Mouse (Mus musculus) bone marrow, adult 2 months (tissue): ENCODE data around the gene Paf1. TPM values are rescaled to one million over a fixed set of nuclear protein-coding genes. Genes with fewer than 3 reads are reported as not detected.

Source experiments
- H3K27ac ChIP-seq: fragments of 200-500 bp; 2 replicates; pipeline ENCODE4 v1.5.1; 2012; ENCODE audit warnings: low read depth, mild to moderate bottlenecking, control low read depth, inconsistent platforms, low read length; ENCODE audit not compliant: control insufficient read depth, poor library complexity, insufficient read depth
- H3K4me1 ChIP-seq: fragments of 200-500 bp; 2 replicates; pipeline ENCODE4 v1.6.1; 2011; ENCODE audit warnings: low read length; ENCODE audit not compliant: control insufficient read depth, insufficient read depth
- H3K4me3 ChIP-seq: fragments of 200-500 bp; replicated peaks from 2 replicates; pipeline ENCODE3; 2011; ENCODE audit warnings: mild to moderate bottlenecking, low read depth, low read length, control low read depth; ENCODE audit not compliant: control insufficient read depth
- CTCF ChIP-seq: fragments of 200-500 bp; IDR thresholded peaks from 2 replicates; pipeline ENCODE4 v1.5.1; 2011; ENCODE audit warnings: low read length, control low read depth; ENCODE audit not compliant: control insufficient read depth, insufficient read depth
- POLR2A ChIP-seq: fragments of 200-500 bp; IDR thresholded peaks from 2 replicates; pipeline ENCODE4 v1.6.1; 2011; ENCODE audit warnings: low read depth, mild to moderate bottlenecking, control low read depth, low read length, borderline replicate concordance; ENCODE audit not compliant: control insufficient read depth
- WGBS: fragments of 180-500 bp; shearing (Covaris S2); methylation state at CpG from one replicate; pipeline ENCODE4 v1.1.7; 2018; 5-methylcytosine and 5-hydroxymethylcytosine counted together
- polyA plus RNA-seq: library from polyadenylated mRNA; stranded (reverse); fragments of >200 nt; gene quantifications from 2 replicates; pipeline ENCODE4 v1.2.4, GENCODE M21; 2011; ENCODE audit warnings: low replicate concordance; ENCODE audit not compliant: missing spikeins, insufficient read depth, insufficient read length

The Paf1 gene
- polyA plus RNA-seq, 1 experiment: 209 TPM

DNA sequence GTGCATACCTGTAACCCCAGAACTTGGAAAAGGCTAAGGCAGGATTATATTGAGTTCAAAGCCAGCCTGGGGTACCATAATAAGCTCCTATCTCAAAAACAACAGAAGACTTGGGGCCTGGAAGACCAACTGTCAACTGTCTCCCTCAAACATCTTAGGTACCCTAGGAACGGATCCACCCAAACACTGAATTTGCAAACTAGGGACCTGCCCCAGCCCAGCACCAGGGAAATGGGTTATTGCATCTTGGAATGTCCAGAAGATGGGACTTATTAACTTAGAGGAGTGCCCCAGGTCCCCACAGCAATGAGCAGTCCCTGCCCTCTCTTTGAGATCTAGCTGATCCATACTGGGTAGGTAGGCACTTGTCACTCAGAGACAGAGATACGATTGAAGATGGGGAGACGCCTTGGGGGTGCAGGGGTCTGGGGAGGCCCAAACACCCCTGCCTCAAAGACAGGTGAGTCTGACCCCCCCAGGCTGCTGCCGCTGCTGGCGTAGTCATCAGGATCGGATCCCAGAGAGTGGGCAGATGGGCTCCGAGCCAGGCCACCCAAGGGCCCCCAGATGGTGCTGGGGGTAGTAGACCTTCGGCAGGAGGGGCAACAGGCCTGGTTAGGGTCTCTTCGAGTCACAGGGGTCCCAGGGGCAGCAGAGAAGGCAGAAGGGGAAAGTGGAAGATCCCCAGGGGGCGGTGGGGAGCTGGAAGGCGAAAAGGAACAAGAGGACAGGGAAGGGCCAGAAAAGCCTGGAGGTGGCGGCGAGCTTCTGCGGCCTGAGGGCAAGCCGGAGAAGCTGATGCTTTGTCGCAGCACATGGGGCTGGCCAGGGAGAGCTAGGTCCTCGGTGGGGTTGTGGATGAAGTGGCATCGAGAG, 15.3 kb upstream of the Paf1 start:
- Histone ChIP-seq H3K4me1 (no peaks in the 10 kb centered on the region; the same call in 1 of the 2 replicates), H3K27ac (peak overlapping the region; percentile 91), H3K4me3 (peak overlapping the region; percentile 89)
- 21% methylated on average over 18 of the region's 18 CpGs for WGBS
- TF ChIP-seq POLR2A: no peak
- no peak for TF ChIP-seq CTCF

DNA sequence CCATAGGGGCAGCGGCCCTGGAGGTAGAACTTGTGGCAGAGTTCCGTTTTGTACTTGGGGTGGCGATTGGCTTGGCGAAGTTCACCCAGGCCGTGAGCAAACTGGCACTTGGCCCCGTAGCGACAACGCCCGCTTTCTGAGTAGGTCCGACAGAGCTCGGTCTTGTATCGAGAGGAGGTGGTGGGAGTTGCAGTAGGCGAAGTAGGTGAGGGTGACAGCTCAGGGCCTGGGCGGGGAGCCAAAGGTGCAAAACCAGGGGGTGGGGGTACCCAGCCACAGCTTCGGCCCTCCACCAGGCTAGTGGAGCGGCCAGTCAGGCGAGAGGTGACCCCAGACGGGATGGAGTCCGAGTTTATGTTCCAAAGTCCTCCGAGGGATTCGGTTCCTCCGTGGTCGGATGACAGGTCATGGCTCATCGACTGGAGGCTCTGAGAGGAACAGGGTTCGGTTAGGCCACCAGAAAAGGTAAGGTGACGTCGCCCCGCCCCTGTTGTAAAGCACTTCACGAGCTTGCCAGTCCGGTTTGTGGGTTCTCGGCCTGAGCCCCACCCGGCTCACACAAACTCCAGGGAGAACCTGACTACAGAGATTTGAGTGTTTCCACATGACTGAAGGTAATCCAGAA, 14.6 kb upstream of the Paf1 start:
- WGBS: under 1% methylated on average over 32 of the region's 32 CpGs
- H3K4me3 ChIP-seq: peak overlapping the region; percentile 89
- peaks cover 1% of the 10 kb centered on the region; the same call in 1 of the 2 replicates for H3K4me1 ChIP-seq
- peak overlapping the region; percentile 91 for H3K27ac ChIP-seq
- TF ChIP-seq CTCF (no peak), POLR2A (peak; percentile 28; the same call in 1 of the 2 replicates)

DNA sequence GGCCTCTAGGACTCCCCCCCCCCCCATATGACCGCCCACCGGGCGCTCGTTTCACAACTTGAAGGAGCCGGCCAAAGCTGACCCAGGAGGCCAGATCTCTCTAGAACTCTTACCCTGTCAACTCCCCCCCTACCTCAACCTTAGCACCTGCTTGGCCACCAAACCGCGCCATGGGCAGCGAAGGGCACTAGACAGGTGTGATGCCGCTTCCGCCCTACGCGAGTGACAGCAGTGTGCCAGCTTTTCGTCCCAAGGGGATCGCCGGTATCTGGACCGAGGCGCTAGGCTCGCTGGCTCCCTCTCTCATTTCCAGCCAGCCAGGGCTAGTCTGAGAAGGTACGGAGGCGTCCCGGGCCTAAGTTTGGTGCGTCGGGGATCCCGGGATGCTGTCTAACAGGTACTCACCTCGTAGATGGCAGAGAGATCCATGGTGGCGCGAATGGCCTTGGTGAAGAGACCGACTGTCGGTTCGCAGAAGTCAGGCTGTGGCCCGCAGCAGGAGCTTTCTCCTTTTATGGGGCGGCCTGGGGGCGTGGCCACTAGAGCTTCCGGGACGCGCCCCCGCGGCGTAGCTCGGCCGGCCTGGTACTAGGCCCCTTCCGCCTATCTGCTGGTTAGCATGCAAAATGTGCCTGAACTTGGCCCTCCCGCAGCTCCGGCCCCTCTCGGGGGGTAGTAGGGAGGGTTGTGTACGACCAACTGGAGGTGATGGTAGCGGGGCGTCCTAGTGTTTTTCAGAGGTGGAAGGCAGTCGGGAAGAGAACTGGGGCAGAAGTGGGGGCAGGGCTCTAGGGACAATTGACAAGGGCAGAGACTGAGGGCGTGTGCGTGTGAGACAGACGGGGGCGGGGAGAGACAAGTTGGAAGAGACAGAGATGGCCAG, 13.7 kb upstream of the Paf1 start:
- under 1% methylated on average over 53 of the region's 53 CpGs for WGBS
- TF ChIP-seq CTCF (no peak), POLR2A (peak; percentile 100)
- H3K4me1 ChIP-seq: peaks cover 6% of the 10 kb centered on the region
- peak overlapping the region; percentile 91 for H3K27ac ChIP-seq
- H3K4me3 ChIP-seq: peak overlapping the region; percentile 89

DNA sequence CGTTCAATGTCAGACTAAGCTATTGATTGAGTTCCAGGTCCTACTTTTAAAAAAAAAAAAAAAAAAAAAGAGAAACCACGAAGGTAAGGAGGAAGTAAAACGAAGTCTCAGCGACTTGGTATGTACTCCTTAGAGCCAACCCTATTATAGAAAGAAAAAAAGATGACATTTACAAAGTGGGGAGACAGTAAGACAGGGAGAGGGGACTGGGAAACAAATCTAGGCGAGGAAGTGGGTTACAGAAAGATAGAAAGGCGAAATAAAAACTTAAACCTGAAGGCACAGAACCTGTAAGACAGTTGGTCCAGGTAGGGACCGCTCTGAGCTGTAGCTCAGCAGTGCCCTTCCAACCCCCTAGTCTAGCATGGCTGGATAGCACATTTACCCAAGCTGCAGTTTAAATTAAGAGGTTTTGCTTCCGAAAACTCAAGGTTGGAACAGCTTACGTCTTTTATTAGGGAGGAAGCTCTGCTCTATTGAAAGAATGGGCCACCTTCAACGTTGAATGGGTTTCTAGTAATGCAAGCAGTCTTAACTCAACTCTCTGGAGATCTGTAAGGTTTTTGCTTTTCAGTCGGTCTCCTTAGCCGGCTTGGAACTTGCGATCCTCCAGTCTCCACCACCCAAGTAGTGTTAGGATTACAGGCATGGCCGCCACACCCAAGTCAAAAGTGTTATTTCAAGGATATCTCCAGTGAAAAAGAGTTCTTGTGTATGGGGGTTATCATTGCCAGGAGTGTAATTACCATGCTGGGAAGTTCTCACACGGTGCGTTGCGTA, 12.3 kb upstream of the Paf1 start, which contains the start of gene Zfp36:
TSS of gene Zfp36 (minus strand) at position 17 of the 780 bp plus-strand sequence.
- 16% methylated on average over 17 of the region's 17 CpGs for WGBS
- peak within 1 kb of the TSS; percentile 99 for H3K27ac ChIP-seq
- no peak for TF ChIP-seq POLR2A
- no peak for TF ChIP-seq CTCF
- peak within 1 kb of the TSS; percentile 89 for H3K4me3 ChIP-seq
- H3K4me1 ChIP-seq: peaks cover 13% of the 10 kb centered on the region

DNA sequence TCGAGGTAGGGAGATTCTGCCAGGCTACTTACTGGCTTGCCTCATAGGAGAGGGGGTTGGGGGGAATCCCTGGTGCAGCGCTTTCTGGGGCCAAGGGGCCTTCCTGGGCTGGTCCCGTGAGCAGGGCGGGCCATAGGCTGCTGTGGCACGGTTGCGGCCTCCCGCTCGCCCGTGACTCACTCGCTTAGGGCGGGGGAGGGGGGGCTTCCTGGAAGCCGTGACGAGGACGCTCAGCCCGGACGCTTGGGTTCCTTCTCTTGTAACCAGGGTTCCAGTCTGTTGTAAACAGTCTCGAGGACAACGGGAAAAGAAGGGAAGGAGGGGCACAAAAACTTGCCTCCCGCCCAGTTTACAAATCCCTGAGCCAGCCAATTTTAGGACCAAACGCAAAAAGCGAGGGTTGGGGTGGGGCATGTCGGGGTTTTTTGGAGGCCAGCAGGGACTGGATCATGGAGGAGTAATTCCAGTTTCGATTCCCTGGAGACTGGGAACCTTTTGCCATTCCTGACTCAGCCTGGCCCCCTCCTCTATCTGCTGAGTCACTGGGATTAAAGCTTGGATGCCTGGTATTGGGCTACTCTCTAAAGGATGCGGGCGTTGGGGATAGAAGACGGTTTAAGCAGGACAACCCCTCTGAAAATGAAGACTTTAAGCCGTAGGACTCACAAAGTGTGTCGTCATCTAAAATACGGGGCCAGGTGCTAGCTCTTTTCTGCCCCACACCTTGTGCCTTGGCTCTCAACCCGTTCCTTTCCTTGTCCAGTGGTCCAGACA, 11.5 kb upstream of the Paf1 start:
- 0% methylated on average over 30 of the region's 30 CpGs for WGBS
- peaks cover 14% of the 10 kb centered on the region for H3K4me1 ChIP-seq

DNA sequence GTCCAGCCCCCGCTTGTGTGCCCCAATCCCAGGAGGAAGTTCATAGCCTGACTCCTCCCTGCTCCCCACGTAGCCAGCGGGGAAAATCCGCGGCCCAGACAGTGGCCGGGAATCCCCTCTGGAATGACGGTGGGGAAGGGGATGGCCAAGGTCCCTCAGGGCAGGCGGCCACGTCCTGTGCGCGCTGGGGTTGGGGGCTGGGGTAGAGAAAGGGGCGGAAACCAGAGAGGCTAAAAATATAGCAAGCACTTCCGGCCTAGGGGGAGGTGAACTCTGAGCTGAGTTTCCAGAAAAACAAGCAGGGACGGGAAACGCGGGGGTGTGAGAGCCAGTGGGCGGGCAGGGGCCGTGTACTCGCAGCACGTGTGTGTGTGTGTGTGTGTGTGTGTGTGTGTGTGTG, 10.8 kb upstream of the Paf1 start:
- TF ChIP-seq POLR2A (no peak; the same call in 1 of the 2 replicates), CTCF (no peak)
- 0% methylated on average over 20 of the region's 20 CpGs for WGBS
- H3K27ac ChIP-seq: peak overlapping the region; percentile 99
- H3K4me3 ChIP-seq: peak overlapping the region; percentile 57
- peaks cover 14% of the 10 kb centered on the region for H3K4me1 ChIP-seq

More for the DNA sequence above, 11.5 kb upstream of the Paf1 start:
- TF ChIP-seq POLR2A (peak; percentile 68; the same call in 1 of the 2 replicates), CTCF (no peak)
- Histone ChIP-seq H3K4me3 (peak overlapping the region; percentile 27), H3K27ac (peak overlapping the region; percentile 99)

DNA sequence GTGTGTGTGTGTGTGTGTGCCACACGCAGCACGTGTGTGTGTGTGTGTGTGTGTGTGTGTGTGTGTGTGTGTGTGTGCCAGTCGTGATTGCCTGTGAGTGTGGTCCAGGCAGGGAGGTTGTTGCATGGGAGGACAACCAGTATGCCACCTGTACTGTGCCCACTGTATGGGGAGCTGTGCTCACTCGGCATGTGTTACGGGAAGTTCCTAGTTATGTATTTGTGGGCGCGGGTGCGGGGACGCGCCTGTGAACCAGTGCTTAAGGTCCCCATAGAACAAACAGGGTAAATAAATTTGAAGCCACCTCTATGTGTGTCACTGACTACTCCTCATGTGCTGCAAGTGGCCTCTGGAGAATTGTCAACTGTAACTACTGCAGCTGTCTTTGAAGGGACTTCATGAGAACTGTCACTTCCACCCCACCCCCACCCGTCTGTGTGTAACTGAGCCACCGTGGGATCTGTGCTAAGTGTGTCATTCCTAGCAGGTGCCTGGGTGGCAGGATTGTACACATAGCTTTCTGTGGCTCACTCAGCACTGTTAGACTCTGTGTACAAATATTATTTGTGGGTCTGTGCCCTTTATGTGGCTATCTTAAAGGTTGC, 10.3 kb upstream of the Paf1 start:
- WGBS: under 1% methylated on average over 11 of the region's 12 CpGs
- Histone ChIP-seq H3K27ac (peak overlapping the region; percentile 99), H3K4me3 (peak overlapping the region; percentile 57), H3K4me1 (peaks cover 14% of the 10 kb centered on the region)
- no peak for TF ChIP-seq CTCF
- TF ChIP-seq POLR2A: 0 out of 2 replicates have a peak, but pooled peaks have one; percentile 41
